Mouse (Mus musculus) naive thymus-derived CD4-positive, alpha-beta T cell, adult 2 months (primary cell): ENCODE data around the gene Nup98.

ENCODE experiments used
- DNase-seq: peaks from one replicate; pipeline ENCODE4 v3.0.0-alpha.2; 2011; ENCODE audit warnings: low read depth

Gene Nup98

DNA sequence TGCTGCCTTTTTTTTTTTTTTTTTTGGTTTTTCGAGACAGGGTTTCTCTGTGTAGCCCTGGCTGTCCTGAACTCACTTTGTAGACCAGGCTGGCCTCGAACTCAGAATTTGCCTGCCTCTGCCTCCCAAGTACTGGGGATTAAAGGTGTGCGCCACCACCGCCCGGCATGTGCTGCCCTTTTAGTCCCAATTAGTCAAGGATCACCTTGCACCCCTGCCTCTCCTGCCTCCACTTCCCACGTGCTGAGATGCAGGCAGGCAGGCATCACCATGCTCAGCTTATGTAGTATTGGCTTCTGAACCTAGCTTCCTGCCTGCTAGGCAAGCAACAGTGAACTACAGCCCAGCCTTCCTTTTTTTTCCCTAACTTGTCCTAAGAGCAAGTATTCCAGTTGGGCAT is 92.6 kb downstream of the Nup98 start:
- no peak for DNase-seq

DNA sequence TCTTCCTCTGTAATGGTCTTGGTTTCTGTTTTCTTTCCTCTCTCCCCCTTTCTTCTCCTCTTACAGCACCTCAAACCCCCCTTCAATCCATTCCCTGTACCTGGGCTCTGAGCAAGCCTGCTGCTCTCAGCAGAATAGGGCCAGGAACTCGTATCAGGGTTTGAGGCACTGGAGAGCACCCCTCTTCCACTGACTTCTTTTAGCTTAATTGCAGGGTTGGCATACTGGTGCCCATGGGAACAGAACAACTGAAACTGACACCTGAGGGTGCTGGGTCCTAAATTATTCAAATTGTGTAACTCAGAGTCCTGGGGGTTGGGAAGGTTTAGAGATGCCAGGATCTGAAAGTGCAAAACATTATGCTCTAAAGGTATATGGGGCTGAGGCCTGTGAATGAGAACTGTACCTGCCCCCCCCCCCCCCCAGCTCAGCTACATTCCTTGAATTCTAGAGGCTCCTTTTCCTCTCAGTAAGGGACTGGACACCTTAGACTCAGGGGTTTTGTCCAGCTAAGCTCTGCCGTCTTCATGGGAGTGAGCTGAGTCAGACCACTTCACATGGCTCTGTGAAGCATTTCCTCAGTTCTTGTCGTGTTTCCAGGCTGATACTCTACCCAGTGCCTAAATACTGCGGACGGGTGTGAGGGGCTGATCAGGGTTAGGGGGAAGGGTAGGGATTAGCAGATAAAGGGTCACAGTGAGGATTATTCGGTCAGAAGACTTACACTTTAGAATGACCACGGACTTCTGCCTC is 93.2 kb downstream of the Nup98 start, which contains the start of gene Chrna10:
TSS of gene Chrna10 (minus strand) at position 250 of the 753 bp plus-strand sequence.
- DNase-seq: no peak

DNA sequence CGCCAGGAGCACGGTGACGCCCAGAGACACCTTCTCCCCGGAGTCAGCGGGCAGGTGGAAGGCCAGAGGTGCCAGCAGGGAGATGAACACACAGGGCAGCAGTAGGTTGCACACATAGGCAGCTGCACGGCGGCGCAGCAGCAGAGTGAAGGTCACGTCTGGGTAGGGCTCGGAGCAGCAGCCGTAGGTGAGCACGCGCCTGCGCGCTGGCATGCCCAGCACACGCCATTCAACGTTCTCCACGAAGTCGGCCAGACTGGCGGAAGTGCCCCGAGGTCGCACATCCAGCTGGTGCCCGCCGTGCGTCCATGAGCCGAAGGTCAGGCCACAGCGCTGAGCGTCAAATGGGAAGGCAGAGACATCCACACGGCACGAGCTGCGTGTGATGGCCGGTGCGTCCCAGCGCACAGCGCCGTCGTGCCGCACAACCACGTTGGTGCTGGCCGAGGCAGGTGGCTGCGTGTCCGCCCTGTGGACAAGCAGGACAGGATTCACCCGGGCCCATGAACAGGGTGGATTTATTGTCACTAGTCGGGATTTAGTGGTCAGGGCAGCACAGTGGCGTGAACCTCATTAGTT is 96.7 kb downstream of the Nup98 start:
- DNase-seq: no peak

DNA sequence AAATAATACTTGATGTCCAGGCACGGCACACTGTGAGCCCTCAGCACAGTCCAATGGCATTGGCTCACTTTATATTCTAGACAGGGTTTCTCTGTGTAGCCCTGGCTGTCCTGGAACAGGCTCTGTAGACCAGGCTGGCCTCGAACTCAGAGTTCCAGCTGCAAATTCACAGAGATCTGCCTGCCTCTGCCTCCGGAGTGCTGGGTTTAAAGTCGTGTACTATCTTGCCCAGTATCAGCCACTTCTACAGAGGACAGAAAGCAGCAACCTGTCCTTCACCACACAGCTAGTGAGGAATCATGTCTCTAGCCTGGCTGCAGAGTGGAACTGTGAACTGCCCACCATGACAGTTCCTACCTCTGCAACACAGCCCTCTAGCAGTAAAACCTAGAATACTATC is 100.2 kb downstream of the Nup98 start:
- DNase-seq: no peak

DNA sequence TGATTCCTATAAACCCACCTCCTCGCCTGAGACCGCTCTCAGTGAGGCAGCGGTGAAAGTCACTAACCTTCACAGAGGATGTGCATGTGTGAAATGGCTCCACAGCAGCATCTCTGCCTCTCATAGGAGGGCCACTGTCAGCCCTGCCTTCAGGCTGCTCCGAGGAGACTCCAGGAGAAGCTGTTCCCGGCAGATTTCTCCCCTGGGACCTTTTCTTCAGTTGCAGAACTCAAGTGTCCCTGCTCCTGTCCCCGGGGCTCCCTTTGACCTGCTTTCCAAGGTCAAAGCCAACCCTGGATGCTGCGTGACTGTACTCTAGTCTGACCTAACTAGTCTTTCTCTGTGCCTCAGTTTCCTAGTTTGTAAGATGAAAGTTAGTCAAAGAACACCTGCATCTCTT is 100.8 kb downstream of the Nup98 start, which contains the start of gene Art5:
TSS of gene Art5 (minus strand) at position 319 of the 400 bp plus-strand sequence.
- no peak for DNase-seq

DNA sequence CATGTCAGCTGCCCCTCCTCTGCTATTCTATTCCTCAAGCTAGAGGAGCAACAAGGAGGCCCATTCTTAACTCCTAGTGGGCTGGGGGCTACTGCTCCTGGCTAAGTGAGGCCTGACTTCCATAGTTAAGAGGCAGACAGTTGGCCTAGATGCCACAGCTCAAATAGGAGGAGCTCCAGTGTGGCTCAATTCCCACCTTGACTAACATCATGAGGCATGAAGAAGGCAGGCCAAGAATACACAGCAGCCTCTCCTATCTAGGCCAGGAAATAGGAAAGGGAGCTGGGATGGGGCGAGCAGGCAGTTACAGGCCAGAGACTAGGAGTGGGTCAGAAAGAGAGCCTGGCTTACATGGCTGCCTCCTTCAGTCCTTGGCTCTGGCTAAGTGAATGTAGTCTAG is 101.8 kb downstream of the Nup98 start:
- no peak for DNase-seq

DNA sequence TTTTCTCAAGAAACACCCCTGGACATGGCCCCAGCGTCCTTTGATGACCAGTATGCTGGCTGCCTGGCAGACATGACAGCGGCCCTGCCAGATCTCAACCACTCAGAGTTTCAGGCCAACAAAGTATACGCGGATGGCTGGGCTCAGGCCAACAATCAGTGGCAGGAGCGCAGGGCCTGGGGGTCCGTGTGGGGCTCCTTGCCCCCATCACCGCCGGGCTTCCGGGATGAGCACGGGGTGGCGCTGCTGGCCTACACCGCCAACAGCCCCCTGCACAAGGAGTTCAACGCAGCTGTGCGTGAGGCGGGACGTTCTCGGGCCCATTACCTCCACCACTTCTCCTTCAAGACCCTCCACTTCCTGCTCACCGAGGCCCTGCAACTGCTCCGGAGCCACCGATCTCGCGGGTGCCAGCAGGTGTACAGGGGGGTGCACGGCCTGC is 103.3 kb downstream of the Nup98 start:
- DNase-seq: peak; percentile 26

DNA sequence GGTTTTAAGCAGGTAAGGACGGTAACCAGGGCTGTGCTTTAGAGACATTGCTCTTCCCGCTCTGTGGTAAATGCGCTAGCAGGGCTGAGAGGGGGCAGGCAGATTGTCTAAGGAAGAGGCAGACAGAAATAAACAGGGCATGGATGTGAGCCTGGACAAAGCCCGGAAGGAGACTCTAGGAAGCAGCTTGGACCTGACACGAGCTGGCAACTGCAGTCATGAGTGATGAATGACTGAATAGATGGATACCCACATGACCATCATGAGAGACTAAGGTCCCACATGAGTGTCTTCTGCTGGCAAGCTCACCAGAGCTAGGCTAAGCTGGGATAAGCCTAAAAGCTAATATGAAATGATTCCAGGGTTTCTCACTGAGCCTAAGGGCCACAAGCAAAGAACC is 105.8 kb downstream of the Nup98 start:
- no peak for DNase-seq

DNA sequence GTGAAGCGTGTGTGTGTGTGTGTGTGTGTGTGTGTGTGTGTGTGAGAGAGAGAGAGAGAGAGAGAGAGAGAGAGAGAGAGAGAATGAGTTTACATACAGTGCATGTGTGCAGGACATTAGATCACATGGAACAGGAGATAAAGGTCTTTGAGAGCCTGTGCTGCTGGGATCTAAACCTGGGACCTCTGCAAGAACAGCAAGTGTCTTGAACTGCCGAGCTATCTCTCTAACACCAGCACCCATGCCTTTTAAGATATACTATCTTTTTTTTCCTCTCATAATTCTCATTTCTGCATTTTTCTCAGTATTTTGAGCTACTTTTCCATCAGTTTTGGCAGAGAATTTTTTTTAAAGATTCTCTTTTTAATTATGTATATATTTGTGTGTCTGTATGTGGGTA is 106.4 kb downstream of the Nup98 start:
- DNase-seq: no peak

DNA sequence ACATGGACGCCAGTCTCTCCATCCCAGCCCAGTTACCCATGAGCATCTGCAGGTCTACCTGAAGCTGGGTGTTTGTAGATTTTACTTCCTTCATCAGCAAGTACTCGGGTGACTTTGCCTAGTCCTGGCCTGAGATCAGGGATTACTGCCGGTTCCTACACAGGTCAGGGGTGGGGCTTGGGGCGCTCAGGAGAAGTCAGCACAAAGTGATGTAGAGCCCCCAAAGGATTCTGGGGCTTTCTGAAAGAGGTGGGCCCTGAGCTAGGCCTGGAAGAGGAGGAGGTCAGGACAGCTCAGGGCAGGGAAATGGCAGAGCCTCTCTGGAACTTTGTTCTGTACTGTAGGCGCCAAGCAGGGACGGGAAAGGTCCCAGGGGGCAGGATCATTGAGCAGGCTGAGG is 107.3 kb downstream of the Nup98 start:
- no peak for DNase-seq

DNA sequence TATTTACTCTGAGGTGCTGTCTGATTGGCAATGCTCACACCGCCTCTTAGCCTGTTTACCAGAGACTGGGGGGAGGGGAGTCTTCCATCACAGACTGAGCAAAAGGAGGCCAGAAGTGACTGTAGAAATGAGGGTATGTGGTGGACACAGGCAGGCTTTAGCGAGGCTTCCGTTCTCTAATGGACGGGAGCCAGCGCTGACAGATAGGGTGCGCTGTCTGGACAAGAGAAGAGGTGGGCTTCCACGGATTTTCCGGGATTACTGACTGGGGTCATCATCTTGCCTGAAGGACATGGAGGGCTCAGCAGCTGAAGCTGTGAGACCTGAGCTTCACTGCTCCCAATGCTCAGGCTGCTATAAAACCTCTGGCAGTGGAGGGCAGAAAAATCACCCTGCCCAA is 107.7 kb downstream of the Nup98 start:
- no peak for DNase-seq

DNA sequence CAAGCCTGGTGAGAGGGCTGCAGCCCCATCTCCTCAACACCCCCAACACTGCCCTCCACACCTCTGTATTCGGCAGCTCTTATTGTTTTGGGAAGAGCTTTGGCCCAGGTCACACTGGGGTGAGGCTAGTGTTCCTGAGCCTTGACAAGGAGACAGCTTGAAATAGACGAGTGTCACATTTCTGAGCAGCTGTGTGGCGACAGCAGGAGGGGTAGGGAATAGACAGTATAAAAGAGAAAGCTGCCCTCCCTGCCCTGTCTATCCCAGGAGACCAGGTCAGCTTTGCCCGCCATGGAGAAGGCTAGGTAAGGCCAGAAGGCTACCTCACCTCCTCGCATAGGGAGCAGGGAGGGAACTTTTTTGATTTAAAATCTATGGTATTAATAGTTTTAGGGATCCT is 108.5 kb downstream of the Nup98 start, which contains the start of gene Art1:
TSS of gene Art1 (plus strand) at position 257 of the 400 bp plus-strand sequence.
- DNase-seq: no peak

DNA sequence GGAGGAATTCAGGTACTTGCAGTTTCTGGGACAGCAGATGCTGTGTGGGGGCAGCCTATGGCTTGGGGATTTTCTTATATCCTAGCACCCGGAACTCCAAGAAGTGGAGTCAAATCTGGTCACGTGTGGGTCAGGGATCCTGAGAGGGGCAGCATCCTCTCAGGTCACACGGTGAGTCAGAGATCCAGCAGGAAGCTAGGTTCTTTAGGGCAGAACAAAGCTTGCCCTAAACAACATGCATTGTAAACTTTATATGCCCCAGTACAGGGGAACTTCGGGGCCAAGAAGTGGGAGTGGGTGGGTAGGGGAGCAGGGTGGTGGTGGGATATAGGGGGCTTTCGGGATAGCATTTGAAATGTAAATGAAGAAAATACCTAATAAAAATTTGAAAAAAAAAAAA is 109.1 kb downstream of the Nup98 start:
- DNase-seq: no peak

DNA sequence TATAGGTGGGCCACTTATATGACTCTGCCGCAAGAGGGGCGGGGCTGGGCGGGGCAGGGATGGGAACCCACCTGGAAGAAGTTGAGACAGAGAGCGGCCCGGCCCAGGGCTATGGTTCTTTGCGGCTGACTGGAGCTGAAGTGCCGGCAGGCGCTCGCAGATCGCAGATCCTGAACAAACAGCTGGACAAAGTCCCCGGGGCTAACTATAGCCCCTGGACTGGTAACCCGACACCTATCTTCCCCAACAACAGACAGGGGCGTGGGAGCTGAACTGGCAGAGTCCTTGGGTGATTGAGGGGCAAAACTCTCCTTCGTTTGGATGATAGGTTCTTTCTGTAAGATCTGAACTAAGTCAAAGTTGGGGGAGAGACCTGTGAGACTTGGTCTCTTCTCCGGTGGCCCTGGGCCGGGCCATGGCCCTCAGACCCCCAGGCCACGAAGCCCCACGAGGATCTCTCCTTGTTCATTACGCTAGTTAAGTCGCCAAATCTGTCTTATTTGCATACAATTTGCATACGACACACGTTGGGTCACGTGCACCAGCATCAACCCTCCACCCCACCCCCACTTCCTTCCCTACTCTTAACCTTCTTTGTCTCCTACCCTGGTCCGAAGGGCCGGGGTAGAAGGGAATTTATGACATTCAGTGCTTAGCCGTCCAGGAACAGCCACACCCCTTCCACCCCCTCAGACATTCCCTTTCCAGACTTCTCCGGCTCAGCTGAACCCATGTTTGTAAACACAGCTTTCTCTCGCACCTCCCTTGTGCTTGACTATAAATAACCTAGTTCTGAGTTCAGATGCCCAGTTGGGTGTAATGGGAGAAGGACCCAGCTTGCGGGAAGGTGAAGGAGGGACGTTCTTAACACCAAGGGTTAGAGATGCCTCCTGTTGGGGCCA is 110.0 kb downstream of the Nup98 start:
- peak; percentile 78 for DNase-seq

DNA sequence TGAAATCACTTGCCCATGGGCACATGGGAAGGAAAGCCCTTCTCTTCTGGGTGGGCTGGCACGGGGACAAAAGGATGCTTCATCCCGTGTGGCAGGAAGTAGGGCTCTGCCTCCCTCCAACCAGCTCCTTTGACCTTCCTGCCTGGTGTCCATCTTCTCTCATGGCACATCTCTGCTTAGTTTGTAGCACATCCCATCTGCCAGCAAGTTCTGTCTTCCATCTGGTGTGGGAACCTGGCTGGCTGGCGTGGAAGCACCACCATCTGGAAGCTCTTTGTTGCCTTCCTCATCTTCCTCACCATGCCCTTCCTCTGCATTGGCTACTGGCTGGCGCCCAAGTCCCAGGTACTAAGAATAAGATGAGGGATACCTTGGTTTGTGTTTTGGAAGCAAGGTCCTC is 122.6 kb downstream of the Nup98 start:
- no peak for DNase-seq

DNA sequence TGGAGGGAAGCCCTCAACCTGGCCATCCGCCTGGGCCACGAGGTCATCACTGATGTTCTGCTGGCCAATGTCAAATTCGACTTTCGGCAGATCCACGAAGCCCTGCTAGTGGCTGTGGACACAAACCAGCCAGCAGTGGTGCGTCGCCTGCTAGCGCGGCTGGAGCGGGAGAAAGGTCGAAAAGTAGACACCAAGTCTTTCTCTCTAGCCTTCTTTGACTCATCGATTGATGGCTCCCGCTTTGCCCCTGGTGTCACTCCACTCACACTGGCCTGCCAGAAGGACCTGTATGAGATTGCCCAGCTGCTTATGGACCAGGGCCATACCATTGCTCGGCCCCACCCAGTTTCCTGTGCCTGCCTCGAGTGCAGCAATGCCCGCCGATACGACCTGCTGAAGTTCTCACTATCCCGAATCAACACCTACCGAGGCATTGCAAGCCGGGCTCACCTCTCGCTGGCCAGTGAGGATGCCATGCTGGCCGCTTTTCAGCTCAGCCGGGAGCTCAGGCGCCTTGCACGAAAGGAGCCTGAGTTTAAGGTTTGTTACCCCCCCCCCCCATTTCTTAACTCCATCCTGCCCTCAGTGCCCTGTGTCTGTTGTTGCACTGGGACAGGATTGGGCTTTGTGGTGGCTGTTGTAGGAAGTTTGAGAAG is 125.8 kb downstream of the Nup98 start:
- no peak for DNase-seq

DNA sequence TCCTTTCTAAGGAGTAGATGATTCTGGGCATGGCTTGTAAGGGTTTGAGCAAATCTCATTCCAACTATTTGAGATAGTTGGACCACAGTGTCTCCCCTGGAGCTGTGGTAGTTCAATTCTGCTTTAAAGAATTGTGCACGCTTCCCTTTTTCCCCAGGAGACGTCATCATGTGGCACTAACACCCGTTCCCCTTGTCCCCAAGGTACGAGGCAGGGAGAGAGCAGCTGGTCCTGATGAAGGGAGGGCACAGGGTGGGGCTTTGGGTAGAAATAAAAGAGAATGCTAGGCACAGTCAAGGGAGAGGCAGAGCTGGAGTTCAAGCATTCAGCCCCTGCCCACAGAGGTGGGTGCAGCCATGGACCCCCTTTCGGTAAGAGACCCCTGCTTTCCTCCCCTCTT is 127.2 kb downstream of the Nup98 start, which contains the start of gene Trpc2:
TSS of gene Trpc2 (plus strand) at position 301 of the 400 bp plus-strand sequence.
- DNase-seq: no peak

DNA sequence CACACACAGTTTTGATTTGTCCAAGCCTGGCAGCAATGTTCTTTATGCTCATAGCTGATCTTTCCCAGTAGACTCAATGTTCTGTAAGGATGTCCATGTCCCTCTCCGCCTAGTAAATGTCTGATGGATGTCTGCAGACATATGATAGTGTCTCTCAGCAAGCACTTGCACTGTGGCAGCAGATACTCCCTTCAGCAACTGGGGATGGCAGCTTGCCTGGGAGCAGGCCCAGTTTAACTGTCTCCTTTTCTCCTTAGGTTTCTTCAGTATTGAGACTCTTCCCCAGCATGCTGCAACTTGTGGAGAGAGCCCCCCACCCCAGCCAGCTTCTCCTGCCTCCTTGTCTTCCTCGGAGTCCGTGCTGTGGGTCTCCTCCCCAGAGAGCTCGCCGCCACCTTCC is 128.2 kb downstream of the Nup98 start:
- DNase-seq: no peak

DNA sequence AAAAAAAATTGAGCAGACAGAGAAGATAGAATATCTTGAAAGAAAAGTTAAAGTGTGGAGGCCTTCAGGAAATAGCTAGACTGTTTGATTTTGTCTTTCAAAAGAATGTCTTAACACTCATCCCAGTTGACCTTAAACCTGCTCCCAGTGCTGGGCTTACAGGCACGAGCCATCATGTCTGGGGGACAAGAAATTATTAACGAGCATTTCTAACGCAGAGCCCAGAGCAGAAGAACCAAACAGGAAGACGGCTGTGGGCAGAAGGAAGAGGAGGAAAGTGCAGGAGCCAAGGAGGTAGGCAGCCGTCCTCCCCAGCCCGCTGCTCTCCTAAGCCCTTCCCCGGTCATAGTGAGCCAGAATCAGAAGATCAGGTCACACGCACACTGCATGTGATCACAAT is 129.7 kb downstream of the Nup98 start:
- no peak for DNase-seq

DNA sequence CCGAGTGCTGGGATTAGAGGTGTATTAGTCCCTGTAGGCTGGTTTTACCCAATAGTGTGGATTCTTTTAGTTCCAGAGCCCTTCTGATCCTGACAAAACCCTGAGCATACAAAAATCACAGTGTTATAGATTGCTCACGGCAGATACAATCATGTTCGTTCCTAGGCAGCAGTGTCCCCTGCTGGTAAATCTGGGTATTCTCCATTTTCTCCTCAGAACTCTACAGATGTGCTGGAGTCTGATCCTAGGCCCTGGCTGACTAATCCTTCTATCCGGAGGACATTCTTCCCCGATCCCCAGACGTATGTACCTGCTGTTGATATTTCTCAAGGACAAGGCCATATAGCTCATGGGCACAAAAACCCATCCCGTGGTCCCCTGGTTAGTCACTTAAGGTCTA is 131.5 kb downstream of the Nup98 start:
- peak; percentile 62 for DNase-seq

DNA sequence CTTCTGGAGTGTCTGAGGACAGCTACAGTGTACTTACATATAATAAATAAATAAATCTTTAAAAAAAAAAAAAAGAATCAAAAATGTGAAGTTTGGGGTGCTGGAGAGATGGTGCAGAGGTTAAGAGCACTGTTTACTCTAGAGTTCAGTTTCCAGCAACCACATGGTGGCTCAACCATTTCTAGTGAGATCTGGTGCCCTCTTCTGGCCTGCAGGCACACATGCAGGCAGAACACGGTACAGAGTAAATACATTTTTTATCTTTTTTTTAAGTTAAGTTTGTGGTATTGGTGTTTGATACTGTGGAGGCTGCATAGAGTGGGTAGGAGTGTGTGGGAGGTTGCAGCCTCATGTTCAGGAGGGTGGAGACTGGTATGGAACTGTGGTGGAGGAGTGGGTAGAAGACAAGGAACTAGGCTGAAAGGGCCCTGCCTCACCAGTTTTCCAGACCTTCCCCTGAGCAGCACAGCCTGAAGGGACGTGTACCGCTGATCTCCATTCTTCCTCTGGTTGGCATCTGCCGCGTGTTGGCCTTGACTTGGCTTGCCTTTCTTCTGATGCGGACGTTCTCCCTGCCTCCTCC is 133.2 kb downstream of the Nup98 start:
- DNase-seq: peak; percentile 71
